Mouse (Mus musculus) kidney, postnatal 0 days (tissue): ENCODE measurements around the gene Gimap7. TPM values are rescaled to one million over a fixed set of nuclear protein-coding genes. Genes with fewer than 3 reads are reported as not detected.

Experiments used
- ATAC-seq: fragments of 200-750 bp; cut with Nextera tagmentation; replicated peaks from 2 replicates; pipeline ENCODE4 v1.8.0; 2017; ENCODE audit warnings: low read depth, moderate number of reproducible peaks, moderate TSS enrichment, moderate library complexity; ENCODE audit not compliant: low FRiP score
- DNase-seq: peaks from one replicate; pipeline ENCODE4 v3.0.0-alpha.2; 2016; ENCODE audit warnings: low spot score
- H3K27ac ChIP-seq: fragments of 300-500 bp; sonication (generic); 2 replicates; pipeline ENCODE4 v1.5.1; 2014; ENCODE audit warnings: mild to moderate bottlenecking
- H3K27me3 ChIP-seq: fragments of 300-500 bp; sonication (generic); 2 replicates; pipeline ENCODE4 v1.6.1; 2014; ENCODE audit warnings: low read length, mixed read lengths; ENCODE audit not compliant: insufficient read depth
- H3K36me3 ChIP-seq: fragments of 300-500 bp; sonication (generic); 2 replicates; pipeline ENCODE4 v1.6.1; 2014; ENCODE audit warnings: low read length, mixed read lengths; ENCODE audit not compliant: insufficient read depth
- H3K4me1 ChIP-seq: fragments of 300-500 bp; sonication (generic); replicated peaks from 2 replicates; pipeline ENCODE4 v1.6.1; 2014; ENCODE audit warnings: antibody characterized with exemption, low read length, mixed read lengths; ENCODE audit not compliant: insufficient read depth
- H3K4me2 ChIP-seq: fragments of 300-500 bp; sonication (generic); 2 replicates; pipeline ENCODE4 v1.6.1; 2014; ENCODE audit warnings: mild to moderate bottlenecking, low read length, moderate library complexity, mixed read lengths
- H3K4me3 ChIP-seq: fragments of 300-500 bp; sonication (generic); replicated peaks from 2 replicates; pipeline ENCODE4 v1.5.1; 2014; ENCODE audit warnings: low read depth, low read length
- H3K9ac ChIP-seq: fragments of 300-500 bp; sonication (generic); 2 replicates; pipeline ENCODE4 v1.6.1; 2014; ENCODE audit warnings: low read depth, low read length
- H3K9me3 ChIP-seq: fragments of 300-500 bp; sonication (generic); replicated peaks from 2 replicates; pipeline ENCODE4 v1.6.1; 2016; ENCODE audit warnings: low read length, inconsistent platforms, mixed read lengths
- CTCF ChIP-seq: IDR thresholded peaks from 2 replicates; pipeline ENCODE4 v1.5.1; 2016; ENCODE audit warnings: antibody characterized with exemption, low read depth, mild to moderate bottlenecking, moderate library complexity
- WGBS: fragments of 180-500 bp; shearing (Covaris S2); extraction: QIAGEN DNeasy Blood & Tissue Kit; methylation state at CpG from one replicate; pipeline ENCODE4 v1.1.7; 2014; 5-methylcytosine and 5-hydroxymethylcytosine counted together
- polyA plus RNA-seq: library from polyadenylated mRNA; unstranded; fragments of >200 nt; fragmentation: Nextera tagmentation; extraction: Ambion mirVana; gene quantifications from 2 replicates; pipeline ENCODE4 v1.2.1, GENCODE M21; 2015

The Gimap7 gene
- polyA plus RNA-seq = 0.10 and 0.14 TPM in 2 replicates

- Histone ChIP-seq H3K4me3 (no peak within 1 kb of the TSS), H3K9ac (no peak within 1 kb of the TSS), H3K9me3 (no peaks in the 10 kb centered on the region), H3K4me2 (no peak within 1 kb of the TSS), H3K4me1 (no peaks in the 10 kb centered on the region), H3K27me3 (no peaks in the 10 kb centered on the region), H3K27ac (no peak within 1 kb of the TSS), H3K36me3 (no peaks in the 10 kb centered on the region)
- ATAC-seq = no peak
- WGBS = 59% methylated on average over 2 of the region's 2 CpGs
- TF ChIP-seq CTCF = no peak
- no peak for DNase-seq
Measured at GRCm38 (mm10) chr6:48718455-48718854, at the start of gene Gimap7, which contains the start of gene Gm28053. Gene Gimap7 (plus strand): TSS chr6:48718621. Gene Gm28053 (plus strand): TSS chr6:48718607.

GRCm38 (mm10) chr6:48669446-48669969 is 48.9 kb upstream of the Gimap7 start:
- Histone ChIP-seq H3K36me3 (no peaks in the 10 kb centered on the region), H3K27me3 (no peaks in the 10 kb centered on the region), H3K9ac (no peak overlapping the region), H3K27ac (no peak overlapping the region), H3K9me3 (no peaks in the 10 kb centered on the region), H3K4me2 (no peak overlapping the region), H3K4me3 (no peak overlapping the region), H3K4me1 (no peaks in the 10 kb centered on the region; the same call in 1 of the 2 replicates)
- ATAC-seq (no peak), DNase-seq (no peak)
- TF ChIP-seq CTCF = no peak
- WGBS = 68% methylated on average over 2 of the region's 2 CpGs

- H3K9me3 ChIP-seq = no peaks in the 10 kb centered on the region
- no peaks in the 10 kb centered on the region for H3K27me3 ChIP-seq
- no peak overlapping the region for H3K27ac ChIP-seq
- no peaks in the 10 kb centered on the region for H3K36me3 ChIP-seq
- no peak overlapping the region for H3K4me3 ChIP-seq
- no peak overlapping the region for H3K4me2 ChIP-seq
- TF ChIP-seq CTCF = no peak
- H3K4me1 ChIP-seq = 0 out of 2 replicates have a peak, but pooled peaks cover 7% of the 10 kb centered on the region
- ATAC-seq = no peak
- WGBS = 95% methylated on average over 9 of the region's 9 CpGs
- DNase-seq = no peak
- H3K9ac ChIP-seq = no peak overlapping the region
Measured at GRCm38 (mm10) chr6:48674291-48675058, 43.9 kb upstream of the Gimap7 start.

GRCm38 (mm10) chr6:48675400-48675930 is 43.0 kb upstream of the Gimap7 start:
- peak overlapping the region; percentile 53 for H3K4me2 ChIP-seq
- 56% methylated on average over 10 of the region's 10 CpGs for WGBS
- ATAC-seq = no peak
- H3K27ac ChIP-seq = peak overlapping the region; percentile 21; the same call in 1 of the 2 replicates
- 0 out of 2 replicates have a peak overlapping the region, but pooled peaks have one; percentile 5 for H3K9ac ChIP-seq
- no peaks in the 10 kb centered on the region for H3K36me3 ChIP-seq
- no peaks in the 10 kb centered on the region for H3K27me3 ChIP-seq
- peak overlapping the region; percentile 29 for H3K4me3 ChIP-seq
- H3K9me3 ChIP-seq = no peaks in the 10 kb centered on the region
- TF ChIP-seq CTCF = no peak
- no peak for DNase-seq
- H3K4me1 ChIP-seq = 0 out of 2 replicates have a peak, but pooled peaks cover 7% of the 10 kb centered on the region

- Histone ChIP-seq H3K4me1 (0 out of 2 replicates have a peak, but pooled peaks cover 7% of the 10 kb centered on the region), H3K27me3 (no peaks in the 10 kb centered on the region), H3K9ac (0 out of 2 replicates have a peak within 1 kb of the TSS, but pooled peaks have one; percentile 5), H3K4me3 (peak within 1 kb of the TSS; percentile 29), H3K36me3 (no peaks in the 10 kb centered on the region), H3K27ac (peak within 1 kb of the TSS; percentile 21), H3K4me2 (peak within 1 kb of the TSS; percentile 53), H3K9me3 (no peaks in the 10 kb centered on the region)
- DNase-seq (peak; percentile 32), ATAC-seq (peak; percentile 66; the same call in 1 of the 2 replicates)
- whole genome bisulfite sequencing = 18% methylated on average over 13 of the region's 13 CpGs
- no peak for TF ChIP-seq CTCF
Measured at GRCm38 (mm10) chr6:48675931-48676859, 42.2 kb upstream of the Gimap7 start, which contains the start of gene Gimap9. Gene Gimap9 (plus strand): TSS chr6:48676129.
